Mouse (Mus musculus): ENCODE data around the gene Kmt2c.
A peak's percentile ranks its signal among the peaks of the same experiment; 100 is the strongest.
"Not testable (repeated sequence)": the region's sequence is repeated elsewhere in the genome, so short reads cannot be mapped to it uniquely, and the experiment has no call there.

Gene Kmt2c

GRCm38 (mm10) chr5:25506041-25506440 lies 7.5 kb upstream of the Kmt2c start:
- DNase-seq = no peak

GRCm38 (mm10) chr5:25500686-25501085 lies 2.1 kb upstream of the Kmt2c start:
- no peak for DNase-seq

DNA sequence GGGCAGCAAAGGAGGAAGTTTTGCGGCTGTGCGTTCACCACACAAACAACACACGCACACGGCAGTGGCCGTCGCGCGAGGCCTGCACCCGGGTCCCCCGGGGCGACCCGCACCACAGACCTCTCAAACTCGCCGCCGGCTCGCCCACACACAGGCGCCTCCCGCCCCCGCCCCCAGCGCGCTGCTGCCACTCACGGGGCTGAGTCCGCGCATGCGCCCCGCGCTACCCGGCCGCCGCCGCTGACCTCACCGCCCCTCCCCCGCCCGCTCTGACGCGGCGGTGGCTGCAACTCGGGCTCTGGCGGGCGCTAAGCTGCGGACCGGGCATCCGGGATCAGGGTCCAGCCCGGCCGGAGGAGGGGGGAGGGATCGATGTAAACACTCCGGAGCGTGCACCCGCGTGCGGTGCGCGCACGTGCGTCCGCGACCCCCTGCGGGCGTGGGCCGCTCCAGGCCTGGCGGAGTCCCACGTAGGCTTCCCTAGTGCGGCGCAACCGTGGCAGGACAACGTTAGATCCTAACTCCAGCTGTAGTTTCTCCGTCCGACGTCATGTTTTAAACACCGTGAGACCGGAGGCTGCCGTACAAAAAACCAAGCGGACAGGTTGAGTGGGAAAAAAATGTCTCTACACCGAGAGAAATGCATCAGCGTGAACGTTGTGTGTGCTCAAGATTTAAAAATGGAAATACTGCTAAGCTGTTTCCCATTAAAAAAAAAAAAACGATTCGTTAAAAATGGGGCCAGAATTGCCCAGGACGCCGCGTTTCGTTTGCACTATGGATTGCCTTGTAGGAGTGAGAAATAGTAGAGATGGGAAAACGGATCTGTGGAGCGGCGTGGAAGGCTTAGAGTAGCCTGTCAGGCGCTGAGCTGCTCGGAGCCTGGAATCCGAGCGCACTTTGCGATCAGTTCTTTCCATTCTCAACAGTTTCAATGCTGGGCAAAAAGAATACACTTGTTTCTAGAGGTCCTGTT lies 1.1 kb upstream of the Kmt2c start:
- DNase-seq = peak; percentile 95

- peak; percentile 84 for DNase-seq
These were observed 339 bp upstream of the Kmt2c start for GRCm38 (mm10) chr5:25498821-25499422.

- DNase-seq = peak; percentile 55
These were observed 750 bp downstream of the Kmt2c start for GRCm38 (mm10) chr5:25497720-25498345.

DNA sequence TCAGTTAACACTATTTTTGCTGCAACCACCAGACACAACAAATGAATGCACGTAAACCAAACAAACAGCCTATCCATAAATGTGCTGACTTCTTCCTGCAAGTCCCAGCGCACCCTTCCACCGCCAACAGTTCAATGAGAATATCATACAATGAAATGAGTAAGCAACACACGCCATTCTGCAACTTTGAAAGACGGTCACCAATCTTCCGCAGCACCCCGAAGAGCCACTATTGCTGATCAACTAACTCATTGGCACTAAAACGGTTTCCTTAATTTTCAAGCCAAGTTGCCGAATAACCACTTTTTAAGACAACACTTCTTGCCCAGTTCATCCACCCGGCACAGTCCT lies 1.2 kb downstream of the Kmt2c start:
- peak; percentile 38 for DNase-seq

- DNase-seq = no peak
These were observed 1.9 kb downstream of the Kmt2c start for GRCm38 (mm10) chr5:25496652-25497051.

DNA sequence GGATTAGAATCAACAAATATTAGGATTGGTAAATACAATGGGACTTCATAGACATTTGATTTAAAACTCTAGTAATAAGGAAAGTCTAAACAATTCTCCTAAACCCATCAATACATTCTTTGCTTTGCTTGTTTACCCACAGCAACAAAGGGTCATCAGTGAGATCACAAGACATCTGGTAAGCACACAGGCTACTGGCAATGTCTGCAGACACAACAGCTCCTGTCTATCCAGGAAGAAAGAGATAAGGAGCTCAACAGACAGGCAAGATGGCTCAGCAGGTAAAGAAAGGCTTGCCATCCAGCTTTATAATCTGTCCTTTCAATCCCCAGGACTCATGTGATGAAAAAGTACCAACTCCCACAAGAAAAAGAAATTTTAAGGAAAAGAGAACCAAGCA lies 19.7 kb downstream of the Kmt2c start:
- no peak for DNase-seq

DNA sequence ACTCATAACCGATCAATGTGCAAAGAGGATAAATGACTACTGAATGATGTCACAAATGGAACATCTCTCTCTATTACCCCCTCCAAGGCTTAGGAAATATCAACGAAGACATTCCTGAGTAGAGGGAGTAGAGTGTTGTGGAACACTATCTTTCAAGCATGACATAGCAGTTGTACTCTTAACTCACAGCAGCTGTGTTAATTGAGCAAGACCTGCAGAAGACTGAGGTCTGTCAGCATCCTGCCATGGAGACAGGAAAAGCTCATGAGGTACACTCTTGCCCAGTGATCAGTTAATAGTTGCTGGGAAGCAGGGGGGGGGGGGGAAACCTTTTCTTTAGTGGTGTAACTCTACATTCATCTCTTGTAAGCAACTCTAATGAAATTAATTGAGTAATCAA lies 22.8 kb downstream of the Kmt2c start:
- DNase-seq = no peak

- no peak for DNase-seq
These were observed 26.5 kb downstream of the Kmt2c start for GRCm38 (mm10) chr5:25472070-25472469.

- no peak for DNase-seq
These were observed 36.6 kb downstream of the Kmt2c start for GRCm38 (mm10) chr5:25461956-25462355.

GRCm38 (mm10) chr5:25455432-25455831 lies 43.2 kb downstream of the Kmt2c start:
- DNase-seq = not testable (repeated sequence)

DNA sequence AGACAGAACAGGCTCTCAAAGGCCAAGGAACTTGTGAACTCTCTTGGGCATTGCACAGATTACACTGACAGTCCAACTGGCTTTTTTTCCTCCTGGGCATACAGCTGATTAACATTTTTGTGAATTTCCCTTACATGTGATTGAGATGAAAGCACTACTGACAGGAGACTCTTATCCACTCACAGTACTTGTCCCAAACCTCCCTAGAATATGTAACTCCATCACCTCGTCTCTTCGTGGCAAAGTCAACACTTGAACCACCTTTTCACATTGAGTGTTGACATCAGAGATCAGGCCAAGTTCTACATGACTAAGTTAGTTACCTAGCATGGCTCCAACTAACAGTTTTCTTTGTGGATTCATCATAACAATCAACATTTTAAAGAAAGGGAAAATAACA lies 45.9 kb downstream of the Kmt2c start:
- DNase-seq = no peak

DNA sequence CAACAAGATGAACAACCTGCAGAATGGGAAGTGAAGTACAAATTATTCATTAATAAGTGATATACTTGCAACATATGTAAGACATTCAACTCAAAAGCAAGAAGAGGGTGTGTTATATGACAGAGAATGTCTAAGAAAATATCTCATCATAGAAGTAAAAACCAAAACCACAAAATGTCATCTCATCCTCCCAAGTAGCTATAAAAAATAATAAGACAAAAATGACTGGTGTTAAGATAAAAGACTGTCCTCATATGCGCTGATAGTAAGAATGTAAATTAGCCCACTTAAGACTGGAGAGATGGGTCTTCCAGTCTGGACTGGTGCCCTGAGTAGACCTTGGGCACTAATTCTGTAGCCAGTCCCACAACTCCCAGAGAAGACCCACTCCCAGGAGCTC lies 61.1 kb downstream of the Kmt2c start:
- no peak for DNase-seq

DNA sequence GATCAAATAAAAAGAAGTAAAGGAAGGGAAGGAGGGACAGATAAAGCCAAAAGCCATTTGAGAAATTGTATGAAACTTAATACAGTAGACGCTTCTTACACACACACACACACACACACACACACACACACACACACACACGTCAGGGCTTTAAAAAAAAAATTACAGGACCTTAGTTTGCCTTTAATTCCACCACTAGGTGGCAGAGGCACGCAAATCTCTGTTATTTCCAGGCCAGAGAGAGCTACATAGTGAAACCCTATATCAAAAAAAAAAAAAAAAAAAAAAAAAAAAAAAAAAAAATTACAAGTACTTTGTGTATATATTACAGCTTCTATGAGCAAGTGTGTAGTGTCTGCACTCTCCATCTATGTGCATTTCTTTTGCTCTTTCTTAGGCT lies 62.5 kb downstream of the Kmt2c start:
- DNase-seq = peak; percentile 58

- no peak for DNase-seq
These were observed 76.0 kb downstream of the Kmt2c start for GRCm38 (mm10) chr5:25422576-25422975.

DNA sequence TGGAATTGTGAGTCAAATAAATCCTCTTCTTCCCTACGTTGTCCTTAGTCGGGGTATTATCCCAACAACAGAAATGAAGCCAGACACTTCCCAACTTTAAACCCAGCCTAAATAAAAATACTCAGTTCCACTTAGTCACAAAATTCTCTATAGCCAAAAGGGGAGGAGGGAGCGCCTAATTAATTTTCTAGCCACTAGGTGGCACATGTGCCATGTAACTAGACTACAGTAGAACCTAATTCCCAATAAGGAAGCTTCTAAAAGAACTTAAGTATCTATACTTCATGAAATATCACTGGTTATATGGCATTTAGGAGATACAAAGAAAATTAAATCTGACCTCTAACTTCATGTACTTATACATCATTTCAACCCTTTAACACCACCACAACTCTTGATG lies 78.0 kb downstream of the Kmt2c start:
- peak; percentile 72 for DNase-seq

DNA sequence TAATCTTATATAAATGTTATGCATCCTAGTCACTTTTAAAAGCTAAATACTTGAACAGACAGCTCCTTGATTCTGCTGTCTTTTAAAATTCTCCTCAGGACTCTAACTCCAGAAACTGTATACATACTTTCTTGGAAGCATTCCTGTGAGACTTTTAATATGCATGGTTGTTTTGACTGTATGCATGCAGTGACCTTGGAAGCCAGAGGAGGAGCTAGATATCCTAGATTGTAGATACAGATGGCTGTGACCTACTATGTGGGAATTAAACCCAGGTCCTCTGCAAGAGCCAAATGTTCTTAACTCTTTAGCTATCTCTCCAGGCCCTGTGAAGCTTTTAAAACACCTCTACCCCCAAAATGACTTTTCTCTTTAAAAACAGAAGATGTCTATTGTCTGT lies 83.2 kb downstream of the Kmt2c start:
- DNase-seq = no peak

DNA sequence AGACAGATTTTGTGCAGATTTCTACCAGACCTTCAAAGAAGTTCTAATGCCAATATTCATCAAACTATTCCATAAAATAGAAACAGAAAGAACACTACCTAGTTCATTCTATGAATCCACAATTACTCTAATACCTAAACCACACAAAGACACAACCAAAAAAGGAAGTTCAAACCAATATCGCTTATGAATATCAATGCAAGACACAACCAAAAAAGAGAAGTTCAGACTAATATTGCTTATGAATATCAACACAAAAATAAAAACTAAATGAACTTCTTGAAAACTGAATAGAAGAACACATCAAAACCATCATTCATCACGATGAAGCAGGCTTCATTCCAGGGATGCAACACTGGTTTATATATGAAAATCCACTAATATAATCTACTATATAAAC lies 101.9 kb downstream of the Kmt2c start:
- DNase-seq = no peak

GRCm38 (mm10) chr5:25392655-25393054 lies 105.9 kb downstream of the Kmt2c start:
- no peak for DNase-seq

- no peak for DNase-seq
These were observed 115.0 kb downstream of the Kmt2c start for GRCm38 (mm10) chr5:25383581-25383980.

DNA sequence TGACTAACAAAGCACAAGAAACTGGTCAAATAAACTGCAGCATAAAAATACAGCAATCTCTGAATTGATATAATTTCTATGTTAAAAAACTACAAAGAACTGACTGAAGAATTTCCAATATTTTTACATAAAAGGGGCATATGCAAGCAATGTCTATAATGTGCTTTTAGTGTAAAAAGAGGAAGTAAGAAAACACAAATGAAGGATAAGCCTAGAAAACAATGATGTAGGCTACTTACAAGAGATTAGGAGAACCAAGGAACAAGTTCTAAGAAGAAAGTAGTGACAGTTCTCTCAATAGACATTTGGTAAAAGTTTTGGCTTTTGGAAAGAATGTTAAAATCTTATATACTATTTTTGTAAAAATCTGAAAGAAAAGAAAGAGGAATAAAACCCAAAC lies 119.4 kb downstream of the Kmt2c start:
- no peak for DNase-seq

- no peak for DNase-seq
These were observed 130.2 kb downstream of the Kmt2c start for GRCm38 (mm10) chr5:25368420-25368819.

DNA sequence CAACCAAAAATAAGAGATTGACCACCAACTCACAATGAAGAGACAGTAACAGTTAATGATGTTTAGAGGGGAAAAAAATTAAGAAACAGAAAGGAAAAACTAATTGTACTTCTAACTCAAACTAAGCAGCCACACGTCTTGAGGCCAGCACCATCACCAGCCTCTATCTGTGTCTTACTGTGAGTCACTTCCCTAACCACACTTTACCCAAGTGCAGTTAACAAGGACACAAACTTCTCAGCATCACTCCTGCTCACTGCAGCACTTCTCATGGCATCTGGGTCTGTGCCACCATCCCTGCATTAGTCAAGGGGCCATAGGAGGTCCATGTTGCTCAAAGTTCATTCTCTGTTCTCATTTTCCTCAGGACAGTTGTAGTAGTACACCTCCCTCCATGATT lies 131.5 kb downstream of the Kmt2c start:
- DNase-seq = no peak
